Mouse (Mus musculus) layer of hippocampus, postnatal 10 days (tissue): Measurements from ENCODE around the gene Fcrl5. TPM values are rescaled to one million over a fixed set of nuclear protein-coding genes. Genes with fewer than 3 reads are reported as not detected.

Experiments used
- DNase-seq, 2 experiments: peaks; one replicate each; pipeline ENCODE4 v3.0.0; 2021; ENCODE audit warnings: low spot score in 2 of 2
- total RNA-seq, 2 experiments: library from RNA; stranded (reverse); gene quantifications; 2 replicates each; pipeline ENCODE4 v1.2.3; 2021

Fcrl5 gene
- total RNA-seq, 2 experiments from 2014 or later = 0.11 TPM; not detected in 1

GRCm38 (mm10) chr3:87528021-87528420, 92.4 kb downstream of the Fcrl5 start:
- DNase-seq = no peak

- DNase-seq = no peak
Observed at GRCm38 (mm10) chr3:87528841-87529240, 93.3 kb downstream of the Fcrl5 start.

GRCm38 (mm10) chr3:87529568-87529967, 94.0 kb downstream of the Fcrl5 start:
- no peak for DNase-seq

- no peak for DNase-seq
Observed at GRCm38 (mm10) chr3:87530234-87530633, 94.7 kb downstream of the Fcrl5 start.

GRCm38 (mm10) chr3:87533667-87534378, 98.2 kb downstream of the Fcrl5 start:
- no peak for DNase-seq

- no peak for DNase-seq
Observed at GRCm38 (mm10) chr3:87538034-87538433, 102.5 kb downstream of the Fcrl5 start.

GRCm38 (mm10) chr3:87540028-87540675, 104.6 kb downstream of the Fcrl5 start:
- DNase-seq = no peak

GRCm38 (mm10) chr3:87540714-87541113, 105.1 kb downstream of the Fcrl5 start:
- no peak for DNase-seq

GRCm38 (mm10) chr3:87542481-87543215, 107.1 kb downstream of the Fcrl5 start:
- no peak for DNase-seq

- no peak for DNase-seq
Observed at GRCm38 (mm10) chr3:87545554-87545953, 110.0 kb downstream of the Fcrl5 start.

- DNase-seq = peak in 1 of 2 experiments; percentile 17
Observed at GRCm38 (mm10) chr3:87546291-87546721, 110.7 kb downstream of the Fcrl5 start.

GRCm38 (mm10) chr3:87549908-87550307, 114.3 kb downstream of the Fcrl5 start:
- no peak for DNase-seq

Other genes with a start within 250 kb of the Fcrl5 start
- gene Fcrls, start 172.0 kb upstream of the Fcrl5 start, total RNA-seq = 10 to 100 TPM; 23.9 to 29.6 TPM
- gene Cd5l, start 77.9 kb upstream of the Fcrl5 start, total RNA-seq = not detected
- gene Fcrl1, start 59.4 kb upstream of the Fcrl5 start, total RNA-seq = under 1 TPM; 0.32 to 0.33 TPM
- 10 to 100 TPM; 14.4 to 18.0 TPM for gene Etv3, start 89.6 kb downstream of the Fcrl5 start, total RNA-seq
- gene Arhgef11, start 181.8 kb downstream of the Fcrl5 start, total RNA-seq = 10 to 100 TPM; 49.4 to 51.3 TPM